Mouse (Mus musculus): Measurements from ENCODE around the gene Wdr83os.
"Not testable (repeated sequence)": the region's sequence is repeated elsewhere in the genome, so short reads cannot be mapped to it uniquely, and the experiment has no call there.

Gene Wdr83os

GRCm38 (mm10) chr8:85072364-85072929 lies 8.1 kb upstream of the Wdr83os start:
- DNase-seq (ENCODE audit: low read depth, low spot score), result no peak

- DNase-seq (ENCODE audit: low read depth, low spot score), result no peak
Measured at GRCm38 (mm10) chr8:85073041-85073612, 7.4 kb upstream of the Wdr83os start.

GRCm38 (mm10) chr8:85074167-85074566 lies 6.4 kb upstream of the Wdr83os start:
- DNase-seq (ENCODE audit: low read depth, low spot score), result no peak

- DNase-seq (ENCODE audit: low read depth, low spot score), result no peak
Measured at GRCm38 (mm10) chr8:85074617-85075016, 5.9 kb upstream of the Wdr83os start.

GRCm38 (mm10) chr8:85076001-85076400 lies 4.5 kb upstream of the Wdr83os start:
- DNase-seq (ENCODE audit: low read depth, low spot score), result no peak

- peak; percentile 86 for DNase-seq (ENCODE audit: low read depth, low spot score)
Measured at GRCm38 (mm10) chr8:85076993-85077392, 3.5 kb upstream of the Wdr83os start.

GRCm38 (mm10) chr8:85080214-85080531 lies 367 bp upstream of the Wdr83os start:
- no peak for DNase-seq (ENCODE audit: low read depth, low spot score)

GRCm38 (mm10) chr8:85081216-85081555 lies 646 bp downstream of the Wdr83os start, which contains the start of gene Wdr83:
Wdr83 (minus strand) TSS chr8:85081306.
- DNase-seq (ENCODE audit: low read depth, low spot score), result peak; percentile 55

- DNase-seq (ENCODE audit: low read depth, low spot score), result not testable (repeated sequence)
Measured at GRCm38 (mm10) chr8:85082169-85082568, 1.6 kb downstream of the Wdr83os start.

GRCm38 (mm10) chr8:85083108-85083813 lies 2.7 kb downstream of the Wdr83os start, which contains the start of gene Man2b1:
Man2b1 (plus strand) TSS chr8:85083270.
- peak; percentile 63 for DNase-seq (ENCODE audit: low read depth, low spot score)

- no peak for DNase-seq (ENCODE audit: low read depth, low spot score)
Measured at GRCm38 (mm10) chr8:85084633-85085032, 4.1 kb downstream of the Wdr83os start.

- DNase-seq (ENCODE audit: low read depth, low spot score), result no peak
Measured at GRCm38 (mm10) chr8:85086238-85086637, 5.7 kb downstream of the Wdr83os start.

- DNase-seq (ENCODE audit: low read depth, low spot score), result no peak
Measured at GRCm38 (mm10) chr8:85088771-85089170, 8.2 kb downstream of the Wdr83os start.

- no peak for DNase-seq (ENCODE audit: low read depth, low spot score)
Measured at GRCm38 (mm10) chr8:85090856-85091255, 10.3 kb downstream of the Wdr83os start.

- no peak for DNase-seq (ENCODE audit: low read depth, low spot score)
Measured at GRCm38 (mm10) chr8:85091526-85092090, 11.1 kb downstream of the Wdr83os start.

GRCm38 (mm10) chr8:85095051-85095450 lies 14.5 kb downstream of the Wdr83os start:
- no peak for DNase-seq (ENCODE audit: low read depth, low spot score)

- no peak for DNase-seq (ENCODE audit: low read depth, low spot score)
Measured at GRCm38 (mm10) chr8:85095566-85095965, 15.0 kb downstream of the Wdr83os start.

- DNase-seq (ENCODE audit: low read depth, low spot score), result no peak
Measured at GRCm38 (mm10) chr8:85096196-85096595, 15.7 kb downstream of the Wdr83os start.

GRCm38 (mm10) chr8:85096850-85097249 lies 16.3 kb downstream of the Wdr83os start:
- no peak for DNase-seq (ENCODE audit: low read depth, low spot score)

- no peak for DNase-seq (ENCODE audit: low read depth, low spot score)
Measured at GRCm38 (mm10) chr8:85100076-85100665, 19.6 kb downstream of the Wdr83os start.

- no peak for DNase-seq (ENCODE audit: low read depth, low spot score)
Measured at GRCm38 (mm10) chr8:85113241-85113640, 32.7 kb downstream of the Wdr83os start.

GRCm38 (mm10) chr8:85115501-85115900 lies 35.0 kb downstream of the Wdr83os start:
- no peak for DNase-seq (ENCODE audit: low read depth, low spot score)
